Mouse (Mus musculus): ENCODE measurements around the gene Il20.

Gene Il20

DNA sequence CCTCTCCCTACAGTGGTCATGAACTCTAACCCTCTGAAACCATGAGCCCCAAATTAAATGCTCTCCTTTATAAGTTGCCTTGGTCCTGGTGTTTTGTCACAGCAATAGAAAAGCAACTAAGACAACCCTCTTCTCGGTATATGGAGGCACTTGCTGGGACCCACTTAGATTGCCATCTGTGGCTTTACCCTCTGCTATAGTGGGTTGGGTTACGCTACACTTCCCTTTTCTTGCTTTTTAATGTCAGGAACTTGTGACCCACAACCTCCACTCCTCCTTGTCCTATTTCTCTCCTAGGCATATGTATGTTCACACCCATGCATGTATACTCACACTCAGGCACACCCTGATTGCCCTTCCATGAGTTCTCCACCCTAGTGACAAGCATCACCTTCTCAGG lies 38.3 kb downstream of the Il20 start:
- in situ Hi-C loops (cut with MboI; ENCODE audit: low sequenced_read_pairs), result loop anchor here (10.0 kb wide), 1 partner anchor 182 kb away; no protein-coding TSS in a partner anchor

DNA sequence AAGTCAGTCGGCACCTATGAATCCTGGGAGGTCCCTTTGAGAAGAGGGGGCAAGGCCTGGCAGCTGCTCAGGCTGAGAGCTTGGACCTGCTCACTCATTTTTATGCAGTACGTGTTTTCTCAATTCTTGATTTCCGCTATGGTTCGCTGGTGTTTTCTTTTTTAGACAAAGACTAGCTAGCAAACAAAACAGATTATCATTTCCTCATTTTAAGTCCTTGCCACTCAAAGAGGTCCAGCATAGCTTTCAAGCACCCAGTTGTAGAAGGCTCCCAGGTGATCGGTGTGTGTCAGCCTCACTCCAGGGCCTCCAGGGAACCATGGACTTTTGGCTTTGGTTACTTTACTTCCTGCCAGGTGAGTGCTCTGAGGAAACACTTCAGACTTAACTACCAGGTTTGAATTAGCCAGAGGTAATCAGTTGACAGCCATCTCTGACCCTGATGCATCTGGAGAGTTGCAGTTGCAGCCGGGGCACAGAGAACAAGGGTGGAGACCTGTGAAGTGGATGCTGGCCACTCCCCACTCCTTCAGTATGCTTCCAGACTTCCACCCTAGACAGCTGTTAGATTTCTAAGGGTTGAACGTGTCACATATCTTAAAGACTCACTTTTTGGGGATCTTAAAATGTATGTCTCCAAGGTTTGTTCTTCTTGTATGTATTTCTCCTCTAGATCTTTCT lies 45.6 kb downstream of the Il20 start, which contains the start of gene Fcmr:
Gene Fcmr, plus strand, starts transcription at position 129 of the 681 bp plus-strand sequence.
- in situ Hi-C loops (cut with MboI; ENCODE audit: low sequenced_read_pairs), result no loop called here

DNA sequence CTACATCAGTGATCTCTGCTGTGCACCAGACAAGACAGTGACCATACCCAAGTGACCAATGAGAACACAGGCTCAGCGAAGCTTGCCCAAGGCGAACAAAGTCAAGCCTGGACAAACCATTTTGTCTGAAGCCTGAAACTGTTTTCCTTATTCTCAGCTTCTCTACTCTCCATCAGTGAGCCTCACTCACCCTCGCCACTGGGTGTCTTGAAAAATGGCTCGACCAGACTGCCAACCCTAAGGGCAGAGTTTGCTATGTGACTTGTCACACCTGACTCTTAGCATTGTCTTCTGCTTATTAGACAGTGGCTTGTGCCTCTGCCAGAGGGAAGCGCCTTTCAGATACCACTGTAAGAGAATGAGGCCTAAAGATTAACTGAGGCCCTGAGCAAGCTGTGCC lies 46.5 kb downstream of the Il20 start:
- in situ Hi-C loops (cut with MboI; ENCODE audit: low sequenced_read_pairs), result no loop called here

DNA sequence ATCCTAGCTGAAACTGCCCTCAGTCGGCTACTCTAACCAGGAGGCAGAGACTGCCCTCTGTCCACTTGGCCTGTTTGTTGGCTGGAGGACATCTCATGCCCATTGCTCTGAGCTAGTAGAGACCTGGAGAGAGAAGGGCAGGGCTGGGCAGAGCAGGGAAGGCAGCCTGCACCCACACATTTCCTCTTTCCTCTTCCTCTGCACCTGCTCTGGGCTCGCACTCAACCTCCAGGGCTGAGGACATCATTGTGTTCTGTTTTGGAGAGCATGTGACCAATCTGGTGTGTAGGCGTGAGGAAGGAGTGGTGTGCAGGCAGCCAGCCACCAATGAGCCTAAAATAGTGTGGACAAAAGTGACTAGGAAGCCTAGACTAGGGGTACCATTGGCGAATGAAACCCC lies 47.0 kb downstream of the Il20 start:
- in situ Hi-C loops (cut with MboI; ENCODE audit: low sequenced_read_pairs), result no loop called here

DNA sequence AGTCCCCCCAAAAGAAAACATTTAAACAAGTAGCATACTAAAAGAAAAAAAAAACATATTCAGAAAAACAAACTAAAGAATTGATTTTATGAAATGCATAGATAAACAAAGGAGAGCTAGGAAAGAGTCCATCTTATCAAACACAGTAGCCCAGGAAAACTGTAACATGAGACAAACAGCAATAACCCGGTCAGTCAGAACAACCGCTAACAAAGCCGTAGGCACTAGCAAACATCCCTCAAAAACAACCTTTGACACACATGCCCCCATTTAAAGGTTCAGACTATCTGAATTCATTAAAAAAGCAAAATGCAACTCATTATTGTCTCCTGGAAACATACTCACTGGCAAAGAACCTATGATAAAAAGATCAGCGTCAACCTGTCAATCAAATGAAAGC lies 53.8 kb downstream of the Il20 start:
- in situ Hi-C loops (cut with MboI; ENCODE audit: low sequenced_read_pairs), result no loop called here
